Mouse (Mus musculus) CH12.LX (cell line): ENCODE data around the gene Fads3. TPM values are rescaled to one million over a fixed set of nuclear protein-coding genes. Genes with fewer than 3 reads are reported as not detected.

Experiments used
- DNase-seq: peaks from one replicate; pipeline ENCODE4 v3.0.0-alpha.2; 2013; ENCODE audit errors: extremely low read depth
- H3K27ac ChIP-seq: 2 replicates; pipeline ENCODE4 v1.5.1; 2012; ENCODE audit warnings: low read depth, mild to moderate bottlenecking, control low read depth, moderate library complexity; ENCODE audit not compliant: insufficient read depth
- H3K27me3 ChIP-seq: replicated peaks from 2 replicates; pipeline ENCODE3; 2012; ENCODE audit warnings: inconsistent platforms
- H3K36me3 ChIP-seq, 2 experiments: replicated peaks in 1 of 2; 2 replicates each; pipeline versions ENCODE3 to v1.6.1; 2012; ENCODE audit warnings: inconsistent platforms in 1 of 2, low read length in 1 of 2, mild to moderate bottlenecking in 1 of 2, mixed read lengths in 1 of 2, moderate library complexity in 1 of 2; ENCODE audit not compliant: control insufficient read depth in 1 of 2, insufficient read depth in 1 of 2
- H3K4me1 ChIP-seq, 2 experiments: 2 replicates each; pipeline ENCODE4 v1.6.1; 2012; ENCODE audit warnings: inconsistent platforms in 1 of 2, moderate library complexity in 1 of 2; ENCODE audit not compliant: insufficient read depth in 2 of 2, control insufficient read depth in 1 of 2
- H3K4me2 ChIP-seq: 2 replicates; pipeline ENCODE4 v1.6.1; 2012; ENCODE audit warnings: low read depth, mild to moderate bottlenecking, control low read depth; ENCODE audit not compliant: poor library complexity, insufficient read depth, severe bottlenecking
- H3K4me3 ChIP-seq, 3 experiments: fragments of 150-350 bp in 1 of 3; sonication (generic) in 1 of 3; replicated peaks in 1 of 3; 2 replicates each; pipeline versions ENCODE3 to v1.5.1; 2011 to 2012; ENCODE audit warnings: low read depth in 2 of 3, low read length in 2 of 3, mild to moderate bottlenecking in 2 of 3, moderate library complexity in 2 of 3, control low read depth in 1 of 3, improper control_type of control experiment in 1 of 3, inconsistent platforms in 1 of 3, mixed read lengths in 1 of 3; ENCODE audit not compliant: poor library complexity in 1 of 3
- H3K79me2 ChIP-seq: replicated peaks from 2 replicates; pipeline ENCODE4 v1.6.1; 2012; ENCODE audit warnings: mild to moderate bottlenecking, moderate library complexity; ENCODE audit not compliant: control insufficient read depth, poor library complexity, insufficient read depth, severe bottlenecking; ENCODE audit errors: extremely low read depth
- H3K9ac ChIP-seq: 2 replicates; pipeline ENCODE4 v1.6.1; 2012; ENCODE audit warnings: low read depth, mild to moderate bottlenecking, control low read depth, moderate library complexity; ENCODE audit not compliant: insufficient read depth
- H3K9me3 ChIP-seq: replicated peaks from 2 replicates; pipeline ENCODE3; 2012; ENCODE audit warnings: low read length, inconsistent platforms, mixed read lengths
- BHLHE40 ChIP-seq: IDR thresholded peaks from 2 replicates; pipeline ENCODE4 v1.6.1; 2011; ENCODE audit warnings: mild to moderate bottlenecking, low read depth, low read length, improper control_type of control experiment
- CHD1 ChIP-seq: IDR thresholded peaks from 2 replicates; pipeline ENCODE4 v1.6.1; 2012; ENCODE audit warnings: low read depth, low read length, improper control_type of control experiment, inconsistent platforms
- CHD2 ChIP-seq: IDR thresholded peaks from 2 replicates; pipeline ENCODE4 v1.6.1; 2011; ENCODE audit warnings: low read length, improper control_type of control experiment
- ELF1 ChIP-seq: IDR thresholded peaks from 2 replicates; pipeline ENCODE4 v1.6.1; 2014; ENCODE audit warnings: low read depth, mild to moderate bottlenecking, inconsistent platforms, low read length, improper control_type of control experiment
- EP300 ChIP-seq: IDR thresholded peaks from 2 replicates; pipeline ENCODE4 v1.6.1; 2011; ENCODE audit warnings: low read length, improper control_type of control experiment
- ETS1 ChIP-seq: conservative IDR thresholded peaks from 2 replicates; pipeline ENCODE4 v1.6.1; 2012; ENCODE audit warnings: low read depth, mild to moderate bottlenecking, inconsistent platforms, low read length, improper control_type of control experiment, moderate library complexity
- GABPA ChIP-seq: IDR thresholded peaks from 2 replicates; pipeline ENCODE4 v1.6.1; 2012; ENCODE audit warnings: low read depth, low read length, improper control_type of control experiment, inconsistent platforms; ENCODE audit not compliant: insufficient replicate concordance
- HCFC1 ChIP-seq: IDR thresholded peaks from 2 replicates; pipeline ENCODE4 v1.6.1; 2012; ENCODE audit warnings: low read depth, mild to moderate bottlenecking, inconsistent platforms, low read length, improper control_type of control experiment
- JUND ChIP-seq: conservative IDR thresholded peaks from 2 replicates; pipeline ENCODE4 v1.6.1; 2011; ENCODE audit warnings: low read depth, low read length, improper control_type of control experiment
- KAT2A ChIP-seq: IDR thresholded peaks from 2 replicates; pipeline ENCODE4 v1.6.1; 2012; ENCODE audit warnings: low read length, improper control_type of control experiment, inconsistent platforms; ENCODE audit not compliant: insufficient replicate concordance
- MXI1 ChIP-seq: IDR thresholded peaks from 2 replicates; pipeline ENCODE4 v1.6.1; 2011; ENCODE audit warnings: mild to moderate bottlenecking, low read depth, low read length, improper control_type of control experiment
- MYC ChIP-seq: IDR thresholded peaks from 2 replicates; pipeline ENCODE4 v1.6.1; 2011; ENCODE audit warnings: low read depth, mild to moderate bottlenecking, improper control_type of control experiment, low read length
- NELFE ChIP-seq: IDR thresholded peaks from 2 replicates; pipeline ENCODE4 v1.6.1; 2011; ENCODE audit warnings: low read depth, low read length, improper control_type of control experiment
- NRF1 ChIP-seq: IDR thresholded peaks from 2 replicates; pipeline ENCODE4 v1.6.1; 2014; ENCODE audit warnings: low read depth, mild to moderate bottlenecking, inconsistent platforms, low read length, improper control_type of control experiment, moderate library complexity
- PAX5 ChIP-seq: IDR thresholded peaks from 2 replicates; pipeline ENCODE4 v1.6.1; 2012; ENCODE audit warnings: low read length, inconsistent platforms, mixed read lengths
- SMC3 ChIP-seq: IDR thresholded peaks from 2 replicates; pipeline ENCODE4 v1.6.1; 2011; ENCODE audit warnings: low read depth, low read length, improper control_type of control experiment
- TBP ChIP-seq: conservative IDR thresholded peaks from 2 replicates; pipeline ENCODE4 v1.6.1; 2011; ENCODE audit warnings: low read depth, low read length, improper control_type of control experiment
- TCF12 ChIP-seq: IDR thresholded peaks from 2 replicates; pipeline ENCODE4 v1.6.1; 2014; ENCODE audit warnings: low read depth, mild to moderate bottlenecking, inconsistent platforms, low read length, improper control_type of control experiment
- UBTF ChIP-seq: IDR thresholded peaks from 2 replicates; pipeline ENCODE4 v1.6.1; 2012; ENCODE audit warnings: low read depth, mild to moderate bottlenecking, inconsistent platforms, low read length, improper control_type of control experiment, moderate library complexity
- ZC3H11A ChIP-seq: IDR thresholded peaks from 2 replicates; pipeline ENCODE4 v1.6.1; 2012; ENCODE audit warnings: low read depth, mild to moderate bottlenecking, inconsistent platforms, low read length, improper control_type of control experiment
- ZMIZ1 ChIP-seq: IDR thresholded peaks from 2 replicates; pipeline ENCODE4 v1.6.1; 2012; ENCODE audit warnings: low read depth, mild to moderate bottlenecking, inconsistent platforms, low read length, improper control_type of control experiment
- ZNF384 ChIP-seq: IDR thresholded peaks from 2 replicates; pipeline ENCODE4 v1.6.1; 2012; ENCODE audit warnings: low read depth, low read length, improper control_type of control experiment, inconsistent platforms
- dilution Hi-C: fragments of 300-500 bp; cut with MboI; formaldehyde crosslinking; loops from 2 replicates; pipeline ENCODE4 v1.14.3; 2020; ENCODE audit warnings: low sequenced_read_pairs; ENCODE audit not compliant: extremely low pct_unique_long_range_greater_than_20kb, extremely low pct_ligation_motif_present
- in situ Hi-C: fragments of 300-500 bp; cut with MboI; formaldehyde crosslinking; loops from 3 replicates; pipeline ENCODE4 v1.14.3; 2019; ENCODE audit warnings: low sequenced_read_pairs, low pct_ligation_motif_present, low pct_unique_long_range_greater_than_20kb, mixed read lengths
- polyA plus RNA-seq: library from polyadenylated mRNA; unstranded; fragments of >175 nt; gene quantifications from 2 replicates; pipeline ENCODE4 v1.2.1, GENCODE M21; 2012; ENCODE audit warnings: low read depth; ENCODE audit not compliant: insufficient read length
- total RNA-seq, 2 experiments: library from RNA; depleted of rRNA; stranded (reverse); fragments of 300-350 nt in 1 of 2; fragments of >200 nt in 1 of 2; gene quantifications; 2 replicates each; pipeline ENCODE4 v1.2.3; 2012 to 2014

Gene Fads3
- total and polyA plus RNA-seq, 3 experiments = 0.29 to 1.1 TPM; not detected in 1

GRCm38 (mm10) chr19:10067701-10068100, 26.3 kb downstream of the Fads3 start:
- peaks cover 12% of the 10 kb centered on the region for H3K9me3 ChIP-seq
- no peak overlapping the region for H3K4me3 ChIP-seq
- no peaks in the 10 kb centered on the region for H3K79me2 ChIP-seq
- H3K27ac ChIP-seq = no peak overlapping the region
- H3K9ac ChIP-seq = no peak overlapping the region
- peaks cover 11 to 70% of the 10 kb centered on the region in 2 experiments for H3K4me1 ChIP-seq
- no peaks in the 10 kb centered on the region for H3K27me3 ChIP-seq
- no peak for TF ChIP-seq NRF1
- TF ChIP-seq SMC3 = no peak
- TF ChIP-seq BHLHE40 = no peak
- TF ChIP-seq TBP = no peak
- no peak for TF ChIP-seq JUND
- TF ChIP-seq KAT2A = no peak
- TF ChIP-seq ZC3H11A = no peak
- TF ChIP-seq, all 38 proteins: peak for 0
- dilution Hi-C loops (no loop called here), in situ Hi-C loops (no loop called here)
- Histone ChIP-seq H3K36me3 (no peaks in the 10 kb centered on the region), H3K4me2 (no peak overlapping the region)
- DNase-seq = no peak

- DNase-seq = peak; percentile 30
- no peak for TF ChIP-seq ETS1
- no peak for TF ChIP-seq TBP
- TF ChIP-seq MYC = no peak
- TF ChIP-seq SMC3 = no peak
- TF ChIP-seq GABPA = no peak
- TF ChIP-seq JUND = no peak
- no peak for TF ChIP-seq ZNF384
- TF ChIP-seq UBTF = no peak
- TF ChIP-seq ZMIZ1 = no peak
- no peak for TF ChIP-seq NELFE
- TF ChIP-seq HCFC1 = no peak
- no peak for TF ChIP-seq MXI1
- no peak for TF ChIP-seq TCF12
- TF ChIP-seq PAX5 = no peak
- TF ChIP-seq CHD1 = no peak
- TF ChIP-seq CHD2 = no peak
- TF ChIP-seq EP300 = no peak
- TF ChIP-seq ELF1 = no peak
- TF ChIP-seq NRF1 = no peak
- no peak for TF ChIP-seq BHLHE40
- Histone ChIP-seq H3K36me3 (no peaks in the 10 kb centered on the region), H3K4me2 (no peak overlapping the region), H3K4me1 (peaks cover 5 to 43% of the 10 kb centered on the region in 2 experiments; a peak in 3 of 4 replicates), H3K9me3 (peaks cover 18% of the 10 kb centered on the region), H3K27me3 (no peaks in the 10 kb centered on the region), H3K27ac (no peak overlapping the region), H3K9ac (no peak overlapping the region), H3K4me3 (no peak overlapping the region), H3K79me2 (no peaks in the 10 kb centered on the region)
- in situ Hi-C loops (no loop called here), dilution Hi-C loops (no loop called here)
Measured at GRCm38 (mm10) chr19:10070186-10070980, 29.0 kb downstream of the Fads3 start.
